Mouse (Mus musculus): Measurements from ENCODE around the gene Egln2.

DNA sequence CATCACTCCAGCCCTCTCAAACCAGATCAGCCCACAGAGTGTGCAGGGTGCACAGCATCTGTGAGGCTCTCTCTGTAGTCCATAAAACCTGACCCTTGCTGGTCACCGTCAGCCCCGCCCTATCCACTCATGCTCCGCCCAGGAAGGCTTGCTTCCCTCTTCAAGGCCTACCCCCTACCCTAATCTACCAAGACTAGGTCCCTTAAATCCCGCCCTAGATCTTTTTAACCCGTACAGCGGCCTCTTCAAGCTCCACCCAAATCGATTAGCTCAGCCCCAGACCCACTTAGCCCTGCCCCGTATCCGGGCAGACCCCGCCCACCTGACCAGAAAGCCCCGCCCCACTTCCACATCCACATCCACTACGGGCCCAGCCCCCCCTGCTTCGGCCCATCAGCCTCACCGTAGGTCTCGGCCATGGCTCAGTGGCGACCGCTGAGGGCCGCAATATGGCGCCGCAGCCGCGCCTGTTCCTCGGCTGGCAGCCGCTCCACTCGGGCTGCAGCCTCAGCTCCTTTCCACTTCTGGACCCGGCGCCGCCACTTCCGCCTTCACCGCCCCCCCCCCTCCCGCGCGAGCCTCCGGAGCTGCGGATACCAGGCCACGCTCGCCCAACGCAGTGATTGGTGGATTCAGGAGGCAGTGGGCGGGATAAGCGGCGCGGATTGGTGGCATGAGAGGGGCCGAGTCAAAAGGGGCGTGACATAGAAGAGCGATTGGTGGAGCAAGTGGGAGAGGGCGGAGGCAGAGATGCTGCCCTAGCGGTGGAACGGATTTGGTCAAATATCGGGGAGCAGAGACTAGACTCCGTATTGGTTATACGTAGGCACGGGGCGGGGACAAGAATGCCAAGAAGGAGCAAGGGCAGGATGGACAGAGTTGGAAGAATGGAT lies 12.0 kb upstream of the Egln2 start, which contains the start of gene Rab4b:
- TF ChIP-seq CTCF (IDR thresholded peaks at IDR 0.05; ENCODE audit: low read depth) (peak; percentile 74), EP300 (IDR thresholded peaks at IDR 0.05; ENCODE audit: low read depth) (peak; percentile 50; the same call in 1 of the 2 replicates)
